Mouse (Mus musculus): ENCODE data around the gene Ppm1g. TPM values are rescaled to one million over a fixed set of nuclear protein-coding genes. Genes with fewer than 3 reads are reported as not detected.

Gene Ppm1g
- polyA plus RNA-seq, 1 experiment from 2014 or later = 106 TPM

GRCm38 (mm10) chr5:31251541-31252101 is 31.1 kb upstream of the Ppm1g start, which contains the start of gene Krtcap3:
Gene Krtcap3, plus strand, starts transcription at chr5:31251691.
- Histone ChIP-seq H3K4me1 (peaks cover 43% of the 10 kb centered on the region), H3K4me2 (peak within 1 kb of the TSS; percentile 43), H3K9ac (0 out of 2 replicates have a peak within 1 kb of the TSS, but pooled peaks have one; percentile 15), H3K36me3 (peaks cover 76% of the 10 kb centered on the region), H3K27ac (peak within 1 kb of the TSS; percentile 67), H3K9me3 (no peaks in the 10 kb centered on the region), H3K27me3 (no peaks in the 10 kb centered on the region), H3K4me3 (peak within 1 kb of the TSS; percentile 35)
- 0 out of 2 replicates have a peak, but pooled peaks have one; percentile 21 for ATAC-seq (ENCODE audit: insufficient number of reproducible peaks, low FRiP score, low TSS enrichment, low read depth)
- 14% methylated on average over 47 of the region's 47 CpGs for WGBS

DNA sequence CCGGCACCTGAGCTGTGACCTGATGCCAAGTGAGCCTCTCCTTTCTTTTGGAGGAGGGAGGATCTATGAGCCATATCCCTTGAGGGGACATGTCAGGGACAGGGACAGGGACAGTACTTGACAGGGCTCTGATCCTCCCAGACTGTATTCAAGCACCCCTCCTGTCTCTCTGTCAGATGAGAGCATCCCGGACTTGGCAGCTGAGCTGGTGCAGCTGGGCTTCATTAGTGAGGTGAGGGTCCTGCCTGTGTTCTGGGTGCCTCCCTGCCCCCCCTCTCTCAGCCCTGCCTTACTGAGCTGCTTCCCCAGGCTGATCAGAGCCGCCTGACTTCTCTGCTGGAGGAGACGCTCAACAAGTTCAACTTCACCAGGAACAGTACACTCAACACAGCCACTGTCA is 30.2 kb upstream of the Ppm1g start:
- peaks cover 80% of the 10 kb centered on the region for H3K36me3 ChIP-seq
- no peaks in the 10 kb centered on the region for H3K27me3 ChIP-seq
- H3K9me3 ChIP-seq = no peaks in the 10 kb centered on the region
- WGBS = 32% methylated on average over 4 of the region's 4 CpGs
- no peak for ATAC-seq (ENCODE audit: insufficient number of reproducible peaks, low FRiP score, low TSS enrichment, low read depth)
- H3K4me1 ChIP-seq = peaks cover 43% of the 10 kb centered on the region
- 0 out of 2 replicates have a peak overlapping the region, but pooled peaks have one; percentile 43 for H3K4me2 ChIP-seq
- H3K9ac ChIP-seq = no peak overlapping the region
- peak overlapping the region; percentile 44; the same call in 1 of the 2 replicates for H3K27ac ChIP-seq
- H3K4me3 ChIP-seq = no peak overlapping the region

GRCm38 (mm10) chr5:31242191-31242590 is 21.7 kb upstream of the Ppm1g start:
- Histone ChIP-seq H3K36me3 (peaks cover 36% of the 10 kb centered on the region), H3K9ac (peak overlapping the region; percentile 99; the same call in 1 of the 2 replicates), H3K4me1 (peaks cover 6% of the 10 kb centered on the region), H3K9me3 (no peaks in the 10 kb centered on the region), H3K4me2 (peak overlapping the region; percentile 77), H3K27ac (0 out of 2 replicates have a peak overlapping the region, but pooled peaks have one; percentile 99), H3K27me3 (no peaks in the 10 kb centered on the region), H3K4me3 (peak overlapping the region; percentile 99)
- WGBS = 18% methylated on average over 10 of the region's 10 CpGs
- ATAC-seq (ENCODE audit: insufficient number of reproducible peaks, low FRiP score, low TSS enrichment, low read depth) = no peak

- WGBS = under 1% methylated on average over 13 of the region's 13 CpGs
- ATAC-seq (ENCODE audit: insufficient number of reproducible peaks, low FRiP score, low TSS enrichment, low read depth) = no peak
These were observed 21.1 kb upstream of the Ppm1g start for GRCm38 (mm10) chr5:31241522-31242034.

DNA sequence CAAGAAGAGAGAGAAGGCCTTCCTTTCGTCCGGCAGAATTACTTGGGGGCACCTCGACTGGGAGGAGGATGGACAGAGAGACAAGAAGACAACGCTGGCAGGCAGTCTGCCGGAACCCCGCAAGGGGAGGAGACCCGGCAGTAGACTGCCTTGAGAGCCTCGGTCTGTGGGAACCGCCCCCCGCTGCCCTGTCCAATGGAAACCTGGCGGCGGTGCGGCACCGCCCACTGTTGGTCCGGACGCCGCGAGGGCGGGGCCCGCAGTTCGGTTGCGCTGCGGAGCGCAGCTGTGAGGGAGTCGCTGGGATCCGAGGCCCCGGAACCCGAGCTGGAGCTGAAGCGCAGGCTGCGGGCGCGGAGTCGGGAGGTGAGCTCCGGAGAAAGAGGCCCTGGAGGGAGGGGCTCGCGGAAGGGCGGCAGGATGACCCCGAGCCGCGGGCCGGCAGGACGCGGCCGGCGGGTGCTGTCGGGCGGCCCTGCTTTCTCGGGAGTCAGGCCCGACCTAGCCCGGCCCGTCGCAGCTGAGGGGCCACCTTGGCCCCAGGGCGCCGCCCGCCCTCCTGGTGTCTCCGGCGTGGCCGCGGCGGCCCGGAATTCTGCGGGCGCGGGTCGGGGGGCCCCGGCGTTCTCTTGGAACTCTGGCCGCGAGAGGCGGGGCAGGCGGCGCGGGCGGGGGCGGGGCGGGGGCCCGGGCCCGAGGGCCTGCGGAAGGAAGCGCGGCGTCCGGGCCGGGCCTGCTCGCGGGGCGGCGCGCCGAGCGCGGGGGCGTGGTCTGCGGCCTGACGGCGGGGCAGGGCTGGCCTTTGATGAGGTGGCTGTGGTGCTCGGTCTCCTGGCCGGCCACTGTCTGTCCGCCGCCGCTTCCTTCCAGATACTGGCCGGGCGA is 20.4 kb upstream of the Ppm1g start, which contains the start of the genes Nrbp1 and Gm9970:
Nrbp1 (plus strand) TSS at position 228 of the 885 bp plus-strand sequence.
Gm9970 (minus strand) TSS at position 596 of the 885 bp plus-strand sequence.
- Histone ChIP-seq H3K4me2 (peak within 1 kb of the TSS; percentile 77), H3K27ac (peak within 1 kb of the TSS; percentile 99), H3K27me3 (no peaks in the 10 kb centered on the region), H3K9ac (peak within 1 kb of the TSS; percentile 99), H3K4me1 (peaks cover 6% of the 10 kb centered on the region), H3K4me3 (peak within 1 kb of the TSS; percentile 99), H3K36me3 (peaks cover 23% of the 10 kb centered on the region), H3K9me3 (no peaks in the 10 kb centered on the region)
- peak; percentile 98 for ATAC-seq (ENCODE audit: insufficient number of reproducible peaks, low FRiP score, low TSS enrichment, low read depth)
- WGBS = under 1% methylated on average over 93 of the region's 103 CpGs

More at GRCm38 (mm10) chr5:31241522-31242034, 21.1 kb upstream of the Ppm1g start:
- Histone ChIP-seq H3K36me3 (peaks cover 30% of the 10 kb centered on the region), H3K4me3 (peak overlapping the region; percentile 99), H3K9me3 (no peaks in the 10 kb centered on the region), H3K4me1 (peaks cover 6% of the 10 kb centered on the region), H3K9ac (peak overlapping the region; percentile 99), H3K27me3 (no peaks in the 10 kb centered on the region), H3K27ac (peak overlapping the region; percentile 99), H3K4me2 (peak overlapping the region; percentile 77)

- H3K4me1 ChIP-seq = no peaks in the 10 kb centered on the region
- 58% methylated on average over 1 of the region's 1 CpGs for WGBS
- H3K9me3 ChIP-seq = no peaks in the 10 kb centered on the region
- no peak for ATAC-seq (ENCODE audit: insufficient number of reproducible peaks, low FRiP score, low TSS enrichment, low read depth)
- no peaks in the 10 kb centered on the region for H3K27me3 ChIP-seq
- no peak overlapping the region for H3K9ac ChIP-seq
- no peak overlapping the region for H3K4me3 ChIP-seq
- H3K4me2 ChIP-seq = no peak overlapping the region
- no peaks in the 10 kb centered on the region for H3K36me3 ChIP-seq
- no peak overlapping the region for H3K27ac ChIP-seq
These were observed 6.2 kb upstream of the Ppm1g start for GRCm38 (mm10) chr5:31226641-31227040.

DNA sequence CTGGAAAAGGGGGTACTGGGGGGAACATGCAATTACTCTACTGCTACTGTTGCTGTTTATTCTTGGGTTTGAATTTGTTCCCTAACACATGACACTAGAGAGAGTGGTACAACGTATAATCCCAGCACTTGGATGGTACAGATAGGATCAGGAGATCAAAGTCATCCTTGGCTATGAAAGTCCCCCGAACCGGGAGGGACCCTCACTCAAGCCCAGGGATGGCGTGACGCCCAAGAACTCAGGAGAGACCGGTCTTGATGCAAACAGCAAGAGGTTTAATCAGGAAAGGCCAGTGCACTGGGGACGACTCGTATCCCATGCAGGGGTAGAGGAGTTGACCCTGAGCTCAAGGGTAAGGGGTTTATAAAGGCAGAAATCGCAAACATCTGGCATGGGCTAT is 2.2 kb upstream of the Ppm1g start:
- 88% methylated on average over 9 of the region's 9 CpGs for WGBS
- no peaks in the 10 kb centered on the region for H3K9me3 ChIP-seq
- no peak overlapping the region for H3K4me3 ChIP-seq
- H3K27ac ChIP-seq = no peak overlapping the region
- no peaks in the 10 kb centered on the region for H3K27me3 ChIP-seq
- no peak for ATAC-seq (ENCODE audit: insufficient number of reproducible peaks, low FRiP score, low TSS enrichment, low read depth)
- peaks cover 16% of the 10 kb centered on the region; the same call in 1 of the 2 replicates for H3K4me1 ChIP-seq
- no peaks in the 10 kb centered on the region for H3K36me3 ChIP-seq
- no peak overlapping the region for H3K4me2 ChIP-seq
- H3K9ac ChIP-seq = no peak overlapping the region

- H3K4me2 ChIP-seq = peak overlapping the region; percentile 78
- H3K27me3 ChIP-seq = no peaks in the 10 kb centered on the region
- no peaks in the 10 kb centered on the region for H3K9me3 ChIP-seq
- peaks cover 16% of the 10 kb centered on the region; the same call in 1 of the 2 replicates for H3K4me1 ChIP-seq
- 14% methylated on average over 11 of the region's 11 CpGs for WGBS
- H3K4me3 ChIP-seq = peak overlapping the region; percentile 99
- ATAC-seq (ENCODE audit: insufficient number of reproducible peaks, low FRiP score, low TSS enrichment, low read depth) = no peak
- peak overlapping the region; percentile 68 for H3K9ac ChIP-seq
- H3K27ac ChIP-seq = peak overlapping the region; percentile 93
- H3K36me3 ChIP-seq = no peaks in the 10 kb centered on the region
These were observed 938 bp upstream of the Ppm1g start for GRCm38 (mm10) chr5:31221304-31221945.

- Histone ChIP-seq H3K4me3 (peak overlapping the region; percentile 99), H3K36me3 (no peaks in the 10 kb centered on the region), H3K9me3 (no peaks in the 10 kb centered on the region), H3K4me1 (peaks cover 16% of the 10 kb centered on the region; the same call in 1 of the 2 replicates), H3K27ac (peak overlapping the region; percentile 93), H3K4me2 (peak overlapping the region; percentile 78), H3K9ac (peak overlapping the region; percentile 92), H3K27me3 (no peaks in the 10 kb centered on the region)
- peak; percentile 46 for ATAC-seq (ENCODE audit: insufficient number of reproducible peaks, low FRiP score, low TSS enrichment, low read depth)
- under 1% methylated on average over 40 of the region's 40 CpGs for WGBS
These were observed 508 bp downstream of the Ppm1g start for GRCm38 (mm10) chr5:31219911-31220447.

DNA sequence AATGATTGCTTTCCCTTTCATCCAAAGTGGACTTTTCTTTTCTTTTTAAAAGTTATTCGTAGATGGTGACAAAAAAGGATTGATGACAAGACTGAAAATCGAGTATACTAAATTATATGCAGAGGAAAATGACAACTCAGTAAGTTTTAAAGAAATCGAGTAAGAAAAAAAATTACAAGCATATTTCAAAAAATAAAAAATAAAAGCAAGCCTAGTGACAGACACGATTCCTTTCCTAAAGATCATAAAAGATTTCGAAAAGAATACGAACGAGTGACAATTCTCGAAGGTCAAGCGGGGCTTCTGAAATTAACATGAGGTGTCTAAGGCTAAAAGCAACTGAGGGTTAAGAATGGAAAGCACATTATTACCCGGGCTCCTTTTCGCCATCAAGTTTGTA is 1.0 kb downstream of the Ppm1g start:
- H3K27me3 ChIP-seq = no peaks in the 10 kb centered on the region
- H3K9ac ChIP-seq = peak overlapping the region; percentile 92
- no peak for ATAC-seq (ENCODE audit: insufficient number of reproducible peaks, low FRiP score, low TSS enrichment, low read depth)
- WGBS = 1% methylated on average over 11 of the region's 11 CpGs
- H3K4me2 ChIP-seq = peak overlapping the region; percentile 78
- H3K36me3 ChIP-seq = 0 out of 2 replicates have a peak, but pooled peaks cover 2% of the 10 kb centered on the region
- peaks cover 16% of the 10 kb centered on the region; the same call in 1 of the 2 replicates for H3K4me1 ChIP-seq
- H3K9me3 ChIP-seq = no peaks in the 10 kb centered on the region
- H3K4me3 ChIP-seq = peak overlapping the region; percentile 99
- H3K27ac ChIP-seq = peak overlapping the region; percentile 93

DNA sequence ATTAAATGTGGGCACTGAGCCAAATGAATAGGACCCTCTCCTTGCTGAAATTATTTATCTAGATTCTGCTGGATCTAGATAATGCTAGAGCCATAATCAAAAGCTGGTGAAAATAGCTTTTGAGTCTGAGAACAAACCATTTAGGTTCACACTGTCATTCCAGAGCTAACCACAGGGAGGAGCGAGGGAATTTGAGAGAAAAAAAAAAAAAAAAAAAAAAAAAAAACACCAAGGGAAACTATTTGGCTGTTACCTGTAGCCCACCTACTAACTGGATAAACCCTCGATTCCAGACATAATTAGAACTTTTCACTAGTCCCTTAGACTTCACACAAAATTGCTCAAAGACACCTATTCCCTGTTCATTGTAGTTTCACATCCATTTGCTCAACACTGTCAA is 1.4 kb downstream of the Ppm1g start:
- Histone ChIP-seq H3K9me3 (no peaks in the 10 kb centered on the region), H3K4me1 (peaks cover 16% of the 10 kb centered on the region; the same call in 1 of the 2 replicates), H3K36me3 (0 out of 2 replicates have a peak, but pooled peaks cover 2% of the 10 kb centered on the region), H3K27me3 (no peaks in the 10 kb centered on the region), H3K9ac (no peak overlapping the region), H3K27ac (no peak overlapping the region), H3K4me2 (peak overlapping the region; percentile 78), H3K4me3 (peak overlapping the region; percentile 99)
- WGBS = 0% methylated on average over 2 of the region's 2 CpGs
- ATAC-seq (ENCODE audit: insufficient number of reproducible peaks, low FRiP score, low TSS enrichment, low read depth) = no peak

Data from limb, embryonic 15.5 days (tissue).